Mouse (Mus musculus): ENCODE measurements around the gene Gmeb1. TPM values are rescaled to one million over a fixed set of nuclear protein-coding genes. Genes with fewer than 3 reads are reported as not detected.
"Not testable (repeated sequence)": the region's sequence is repeated elsewhere in the genome, so short reads cannot be mapped to it uniquely, and the experiment has no call there.

Gmeb1 gene
- total and polyA plus RNA-seq, 3 experiments, result 16.1 to 25.4 (median 19.2) TPM

DNA sequence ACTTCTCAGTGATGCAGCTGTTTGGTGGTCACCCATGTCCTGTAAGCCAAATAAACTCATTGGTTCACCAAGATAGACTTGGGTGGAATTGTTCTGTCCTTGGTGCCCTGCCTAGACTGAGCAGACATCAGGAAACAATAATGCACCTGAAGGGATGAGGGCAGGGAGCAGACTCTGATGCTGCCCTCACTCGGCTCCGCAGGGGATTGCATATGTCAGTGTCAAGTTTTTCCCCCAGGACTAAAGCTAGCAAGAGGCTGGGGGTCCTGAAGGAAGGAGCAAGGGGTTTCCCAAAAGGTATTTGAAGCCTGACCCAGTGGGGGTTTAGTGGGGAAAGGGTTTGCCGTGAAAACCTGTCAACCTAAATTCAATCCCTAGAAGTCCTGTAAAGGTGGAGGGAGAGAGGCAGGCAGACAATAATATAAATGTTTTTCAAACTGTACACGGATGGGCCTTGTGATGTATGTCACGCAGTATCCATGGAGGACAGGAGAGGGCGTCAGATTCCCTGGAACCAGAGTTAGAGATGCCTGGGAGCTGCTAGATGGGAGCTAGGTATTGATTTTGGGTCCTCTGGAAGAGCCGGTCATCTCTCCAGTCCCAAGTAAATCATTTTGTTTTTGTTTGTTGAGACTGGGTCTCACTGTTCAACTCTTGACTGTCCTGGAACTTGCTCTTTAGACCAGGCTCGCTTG is 34.4 kb upstream of the Gmeb1 start:
- DNase-seq (ENCODE audit: low spot score), result no peak
- no peak for ATAC-seq (ENCODE audit: extremely low read depth, insufficient number of reproducible peaks, low FRiP score, poor library complexity, severe bottlenecking)

DNA sequence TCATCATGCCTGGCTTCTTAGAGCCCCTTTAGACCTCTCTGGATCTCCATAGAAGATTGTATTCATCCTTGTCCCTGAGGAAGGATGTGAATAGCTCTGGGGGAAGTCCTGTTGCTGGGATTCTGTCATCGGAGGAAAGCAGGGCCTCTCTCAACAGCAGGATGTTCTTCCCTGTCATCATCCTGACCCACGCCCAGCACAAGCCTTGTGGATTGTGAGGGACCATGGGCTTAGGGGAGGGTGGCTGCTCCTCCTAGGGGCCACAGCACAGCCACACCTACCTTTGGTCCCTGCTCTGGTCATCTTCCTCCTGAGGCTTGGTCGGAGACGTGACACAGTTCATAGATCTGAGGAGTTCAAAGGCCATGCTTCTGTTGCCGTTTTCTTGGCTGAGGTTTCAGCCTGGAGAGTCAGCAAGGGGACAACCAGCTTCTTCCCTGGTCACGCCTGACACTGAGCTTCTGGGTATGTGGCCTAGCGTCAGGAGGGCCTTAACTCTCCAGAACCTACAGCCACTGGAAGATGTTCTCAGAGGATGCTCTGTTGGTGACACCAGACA is 32.4 kb upstream of the Gmeb1 start:
- no peak for ATAC-seq (ENCODE audit: extremely low read depth, insufficient number of reproducible peaks, low FRiP score, poor library complexity, severe bottlenecking)

More for the DNA sequence above, 34.4 kb upstream of the Gmeb1 start:
- peaks cover 5% of the 10 kb centered on the region for H3K9me3 ChIP-seq (replicated peaks)
- peaks cover 18% of the 10 kb centered on the region for H3K4me1 ChIP-seq (ENCODE audit: insufficient read depth, low read depth, low read length)
- no peak overlapping the region for H3K4me3 ChIP-seq (ENCODE audit: low read depth, low read length)
- TF ChIP-seq POLR2AphosphoS5 (IDR thresholded peaks at IDR 0.05; ENCODE audit: insufficient replicate concordance, low read depth, low read length), result no peak
- TF ChIP-seq GATA2 (IDR thresholded peaks at IDR 0.05; ENCODE audit: borderline replicate concordance, low read depth, low read length), result no peak
- no peak for TF ChIP-seq GATA1 (IDR thresholded peaks at IDR 0.05; ENCODE audit: borderline replicate concordance, low read length)
- no peak for TF ChIP-seq TAL1 (conservative IDR thresholded peaks at IDR 0.05; ENCODE audit: low read depth, low read length)
- no peak for TF ChIP-seq CTCF (IDR thresholded peaks at IDR 0.05; ENCODE audit: low read depth, low read length)
- H3K27me3 ChIP-seq (ENCODE audit: insufficient read depth, low read length), result no peaks in the 10 kb centered on the region
- H3K36me3 ChIP-seq (replicated peaks), result peaks cover 49% of the 10 kb centered on the region

DNA sequence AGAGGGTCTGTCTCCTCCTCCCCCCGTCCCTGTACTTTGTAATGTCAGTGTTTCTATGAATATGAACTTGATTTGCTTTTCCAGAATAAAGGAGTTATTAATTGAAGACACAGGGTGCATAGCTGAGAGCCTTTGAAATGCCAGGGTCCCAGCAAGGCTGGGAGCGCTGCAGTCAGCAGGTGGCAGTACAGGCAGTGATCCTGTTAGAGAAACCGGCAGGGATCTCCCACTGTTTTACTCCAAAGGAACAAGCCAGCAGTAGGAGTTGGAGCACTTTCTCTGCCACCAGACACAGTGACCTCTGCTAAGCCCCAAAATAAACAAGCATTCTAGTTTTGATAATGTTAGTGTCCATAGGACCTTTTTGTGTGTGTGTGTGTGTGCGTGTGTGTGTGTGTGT is 31.6 kb upstream of the Gmeb1 start:
- Histone ChIP-seq H3K4me3 (ENCODE audit: low read depth, low read length) (no peak overlapping the region), H3K36me3 (replicated peaks) (peaks cover 69% of the 10 kb centered on the region), H3K9me3 (replicated peaks) (peaks cover 5% of the 10 kb centered on the region), H3K27me3 (ENCODE audit: insufficient read depth, low read length) (no peaks in the 10 kb centered on the region), H3K4me1 (ENCODE audit: insufficient read depth, low read depth, low read length) (peaks cover 10% of the 10 kb centered on the region)
- no peak for ATAC-seq (ENCODE audit: extremely low read depth, insufficient number of reproducible peaks, low FRiP score, poor library complexity, severe bottlenecking)
- no peak for DNase-seq (ENCODE audit: low spot score)
- TF ChIP-seq POLR2AphosphoS5 (IDR thresholded peaks at IDR 0.05; ENCODE audit: insufficient replicate concordance, low read depth, low read length), result no peak
- no peak for TF ChIP-seq GATA2 (IDR thresholded peaks at IDR 0.05; ENCODE audit: borderline replicate concordance, low read depth, low read length)
- no peak for TF ChIP-seq CTCF (IDR thresholded peaks at IDR 0.05; ENCODE audit: low read depth, low read length)
- no peak for TF ChIP-seq GATA1 (IDR thresholded peaks at IDR 0.05; ENCODE audit: borderline replicate concordance, low read length)
- no peak for TF ChIP-seq TAL1 (conservative IDR thresholded peaks at IDR 0.05; ENCODE audit: low read depth, low read length)

More for the DNA sequence above, 32.4 kb upstream of the Gmeb1 start:
- no peaks in the 10 kb centered on the region for H3K27me3 ChIP-seq (ENCODE audit: insufficient read depth, low read length)
- H3K9me3 ChIP-seq (replicated peaks), result peaks cover 5% of the 10 kb centered on the region
- H3K36me3 ChIP-seq (replicated peaks), result peaks cover 67% of the 10 kb centered on the region
- peaks cover 10% of the 10 kb centered on the region for H3K4me1 ChIP-seq (ENCODE audit: insufficient read depth, low read depth, low read length)
- H3K4me3 ChIP-seq (ENCODE audit: low read depth, low read length), result no peak overlapping the region
- TF ChIP-seq TAL1 (conservative IDR thresholded peaks at IDR 0.05; ENCODE audit: low read depth, low read length), result no peak
- TF ChIP-seq GATA1 (IDR thresholded peaks at IDR 0.05; ENCODE audit: borderline replicate concordance, low read length), result no peak
- TF ChIP-seq GATA2 (IDR thresholded peaks at IDR 0.05; ENCODE audit: borderline replicate concordance, low read depth, low read length), result no peak
- no peak for TF ChIP-seq CTCF (IDR thresholded peaks at IDR 0.05; ENCODE audit: low read depth, low read length)
- no peak for TF ChIP-seq POLR2AphosphoS5 (IDR thresholded peaks at IDR 0.05; ENCODE audit: insufficient replicate concordance, low read depth, low read length)
- no peak for DNase-seq (ENCODE audit: low spot score)

- H3K27me3 ChIP-seq (ENCODE audit: insufficient read depth, low read length), result no peaks in the 10 kb centered on the region
- no peak for DNase-seq (ENCODE audit: low spot score)
- no peak overlapping the region for H3K4me3 ChIP-seq (ENCODE audit: low read depth, low read length)
- H3K4me1 ChIP-seq (ENCODE audit: insufficient read depth, low read depth, low read length), result peaks cover 10% of the 10 kb centered on the region
- H3K9me3 ChIP-seq (replicated peaks), result peaks cover 5% of the 10 kb centered on the region
- ATAC-seq (ENCODE audit: extremely low read depth, insufficient number of reproducible peaks, low FRiP score, poor library complexity, severe bottlenecking), result no peak
- TF ChIP-seq GATA2 (IDR thresholded peaks at IDR 0.05; ENCODE audit: borderline replicate concordance, low read depth, low read length) (no peak), TAL1 (conservative IDR thresholded peaks at IDR 0.05; ENCODE audit: low read depth, low read length) (no peak), POLR2AphosphoS5 (IDR thresholded peaks at IDR 0.05; ENCODE audit: insufficient replicate concordance, low read depth, low read length) (no peak), GATA1 (IDR thresholded peaks at IDR 0.05; ENCODE audit: borderline replicate concordance, low read length) (no peak), CTCF (IDR thresholded peaks at IDR 0.05; ENCODE audit: low read depth, low read length) (no peak)
- peaks cover 75% of the 10 kb centered on the region for H3K36me3 ChIP-seq (replicated peaks)
Measured at GRCm38 (mm10) chr4:132291624-132292335, 30.4 kb upstream of the Gmeb1 start.

DNA sequence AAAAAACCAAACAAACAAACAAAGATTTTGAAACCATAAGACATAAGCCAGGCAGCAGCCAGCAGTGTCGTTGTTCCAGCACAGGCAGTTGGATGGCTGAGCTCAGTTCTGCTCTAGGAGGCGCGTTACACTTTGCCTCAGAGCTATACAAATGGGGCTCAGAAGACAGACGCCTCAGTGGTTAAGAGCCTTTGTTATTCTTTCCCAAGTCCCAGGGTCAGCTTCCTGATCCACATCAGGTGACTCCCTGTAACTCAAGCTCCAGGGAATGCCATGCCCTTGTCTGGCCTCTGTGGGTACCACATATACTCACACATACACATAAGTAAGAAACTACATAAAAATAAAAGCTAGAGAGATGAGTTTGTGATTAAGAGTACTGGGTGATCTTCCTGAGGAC is 29.7 kb upstream of the Gmeb1 start:
- TF ChIP-seq CTCF (IDR thresholded peaks at IDR 0.05; ENCODE audit: low read depth, low read length) (no peak), POLR2AphosphoS5 (IDR thresholded peaks at IDR 0.05; ENCODE audit: insufficient replicate concordance, low read depth, low read length) (no peak), GATA1 (IDR thresholded peaks at IDR 0.05; ENCODE audit: borderline replicate concordance, low read length) (no peak), GATA2 (IDR thresholded peaks at IDR 0.05; ENCODE audit: borderline replicate concordance, low read depth, low read length) (no peak), TAL1 (conservative IDR thresholded peaks at IDR 0.05; ENCODE audit: low read depth, low read length) (no peak)
- Histone ChIP-seq H3K4me3 (ENCODE audit: low read depth, low read length) (no peak overlapping the region), H3K36me3 (replicated peaks) (peaks cover 82% of the 10 kb centered on the region), H3K9me3 (replicated peaks) (peaks cover 5% of the 10 kb centered on the region), H3K27me3 (ENCODE audit: insufficient read depth, low read length) (no peaks in the 10 kb centered on the region), H3K4me1 (ENCODE audit: insufficient read depth, low read depth, low read length) (peaks cover 10% of the 10 kb centered on the region)
- ATAC-seq (ENCODE audit: extremely low read depth, insufficient number of reproducible peaks, low FRiP score, poor library complexity, severe bottlenecking) (no peak), DNase-seq (ENCODE audit: low spot score) (no peak)

DNA sequence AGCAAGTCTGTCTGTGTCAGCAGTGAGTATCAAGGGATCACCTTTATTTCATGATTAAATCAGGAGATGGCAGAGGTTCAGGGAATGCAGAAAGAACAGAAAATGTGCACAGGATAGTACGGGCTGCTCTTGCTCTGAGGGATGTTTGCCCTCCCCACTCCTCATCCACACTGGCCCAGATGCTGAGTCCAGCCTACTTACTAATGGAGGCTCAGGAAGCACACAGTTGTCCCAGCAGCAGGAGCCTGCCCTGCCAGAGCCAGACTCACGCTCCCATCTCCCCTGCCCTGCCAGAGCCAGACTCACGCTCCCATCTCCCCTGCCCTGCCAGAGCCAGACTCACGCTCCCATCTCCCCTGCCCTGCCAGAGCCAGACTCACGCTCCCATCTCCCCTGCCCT is 27.4 kb upstream of the Gmeb1 start:
- H3K4me3 ChIP-seq (ENCODE audit: low read depth, low read length); DNase-seq (ENCODE audit: low spot score); H3K27me3 ChIP-seq (ENCODE audit: insufficient read depth, low read length); ATAC-seq (ENCODE audit: extremely low read depth, insufficient number of reproducible peaks, low FRiP score, poor library complexity, severe bottlenecking); H3K4me1 ChIP-seq (ENCODE audit: insufficient read depth, low read depth, low read length); H3K9me3 ChIP-seq (replicated peaks): not testable (repeated sequence)
- H3K36me3 ChIP-seq (replicated peaks), result peaks cover 82% of the 10 kb centered on the region

All from G1E (cell line).